Mouse (Mus musculus) limb, embryonic 12.5 days (tissue): ENCODE measurements around the gene Efhd2. TPM values are rescaled to one million over a fixed set of nuclear protein-coding genes. Genes with fewer than 3 reads are reported as not detected.
A peak's percentile ranks its signal among the peaks of the same experiment; 100 is the strongest.

Source experiments
- ATAC-seq: fragments of 200-750 bp; cut with Nextera tagmentation; 2 replicates; pipeline ENCODE4 v1.8.0; 2017; ENCODE audit warnings: low read depth, moderate TSS enrichment; ENCODE audit not compliant: insufficient number of reproducible peaks, insufficient read depth, low FRiP score, low TSS enrichment
- H3K27ac ChIP-seq: fragments of 300-500 bp; sonication (generic); 2 replicates; pipeline ENCODE4 v1.5.1; 2016; ENCODE audit warnings: mild to moderate bottlenecking, moderate library complexity
- H3K27me3 ChIP-seq: fragments of 300-500 bp; sonication (generic); 2 replicates; pipeline ENCODE4 v1.6.1; 2016; ENCODE audit warnings: mild to moderate bottlenecking, moderate library complexity
- H3K36me3 ChIP-seq: fragments of 300-500 bp; sonication (generic); 2 replicates; pipeline ENCODE4 v1.6.1; 2016; ENCODE audit warnings: mild to moderate bottlenecking, moderate library complexity
- H3K4me1 ChIP-seq: fragments of 300-500 bp; sonication (generic); replicated peaks from 2 replicates; pipeline ENCODE4 v1.6.1; 2016
- H3K4me2 ChIP-seq: fragments of 300-500 bp; sonication (generic); 2 replicates; pipeline ENCODE4 v1.6.1; 2016; ENCODE audit warnings: mild to moderate bottlenecking, moderate library complexity
- H3K4me3 ChIP-seq: fragments of 300-500 bp; sonication (generic); replicated peaks from 2 replicates; pipeline ENCODE4 v1.5.1; 2016; ENCODE audit warnings: mild to moderate bottlenecking
- H3K9ac ChIP-seq: fragments of 300-500 bp; sonication (generic); replicated peaks from 2 replicates; pipeline ENCODE4 v1.6.1; 2016; ENCODE audit warnings: mild to moderate bottlenecking, moderate library complexity
- H3K9me3 ChIP-seq: fragments of 300-500 bp; sonication (generic); 2 replicates; pipeline ENCODE4 v1.6.1; 2016; ENCODE audit warnings: mild to moderate bottlenecking, moderate library complexity
- WGBS: fragments of 180-500 bp; shearing (Covaris S2); methylation state at CpG from one replicate; pipeline ENCODE4 v1.1.7; 2016; 5-methylcytosine and 5-hydroxymethylcytosine counted together
- polyA plus RNA-seq: library from polyadenylated mRNA; unstranded; fragments of >200 nt; fragmentation: Nextera tagmentation; extraction: Ambion mirVana; gene quantifications from 2 replicates; pipeline ENCODE4 v1.2.1, GENCODE M21; 2016

Efhd2 gene
- polyA plus RNA-seq, 1 experiment from 2014 or later = 48.4 TPM

DNA sequence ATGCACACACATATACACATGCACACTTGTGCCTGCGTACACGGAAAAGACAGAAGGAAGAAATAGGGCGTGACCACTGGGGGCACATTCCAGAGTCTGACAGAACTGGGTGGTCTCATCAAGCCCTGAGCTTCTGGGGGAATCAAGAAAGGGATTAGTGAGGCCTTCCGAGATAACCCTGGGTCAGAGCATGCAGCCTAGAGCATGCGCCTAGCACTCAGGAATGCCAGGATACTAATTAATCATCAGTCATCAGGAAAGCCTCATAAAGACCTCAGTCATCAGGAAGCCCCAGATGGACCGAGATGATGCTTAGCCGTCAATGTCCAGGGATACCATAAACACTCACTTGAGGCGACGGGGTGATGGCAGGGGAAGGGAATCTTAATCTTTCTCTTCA, 5.2 kb upstream of the Efhd2 start:
- no peak for ATAC-seq
- 33% methylated on average over 9 of the region's 9 CpGs for WGBS

GRCm38 (mm10) chr4:141879074-141879473, 4.4 kb upstream of the Efhd2 start:
- no peak overlapping the region for H3K4me3 ChIP-seq
- ATAC-seq = no peak
- H3K4me1 ChIP-seq = peaks cover 20% of the 10 kb centered on the region
- no peak overlapping the region for H3K9ac ChIP-seq
- no peak overlapping the region for H3K27ac ChIP-seq
- H3K4me2 ChIP-seq = no peak overlapping the region
- 82% methylated on average over 4 of the region's 4 CpGs for WGBS
- H3K9me3 ChIP-seq = no peaks in the 10 kb centered on the region
- peaks cover 26% of the 10 kb centered on the region for H3K27me3 ChIP-seq
- no peaks in the 10 kb centered on the region for H3K36me3 ChIP-seq

More for the DNA sequence above, 5.2 kb upstream of the Efhd2 start:
- Histone ChIP-seq H3K9me3 (no peaks in the 10 kb centered on the region), H3K27ac (no peak overlapping the region), H3K4me3 (no peak overlapping the region), H3K9ac (no peak overlapping the region), H3K4me2 (no peak overlapping the region), H3K27me3 (peaks cover 18% of the 10 kb centered on the region; the same call in 1 of the 2 replicates), H3K36me3 (no peaks in the 10 kb centered on the region), H3K4me1 (peaks cover 15% of the 10 kb centered on the region)

GRCm38 (mm10) chr4:141878621-141879020, 3.9 kb upstream of the Efhd2 start:
- Histone ChIP-seq H3K4me2 (no peak overlapping the region), H3K9ac (no peak overlapping the region)
- 57% methylated on average over 7 of the region's 7 CpGs for WGBS

DNA sequence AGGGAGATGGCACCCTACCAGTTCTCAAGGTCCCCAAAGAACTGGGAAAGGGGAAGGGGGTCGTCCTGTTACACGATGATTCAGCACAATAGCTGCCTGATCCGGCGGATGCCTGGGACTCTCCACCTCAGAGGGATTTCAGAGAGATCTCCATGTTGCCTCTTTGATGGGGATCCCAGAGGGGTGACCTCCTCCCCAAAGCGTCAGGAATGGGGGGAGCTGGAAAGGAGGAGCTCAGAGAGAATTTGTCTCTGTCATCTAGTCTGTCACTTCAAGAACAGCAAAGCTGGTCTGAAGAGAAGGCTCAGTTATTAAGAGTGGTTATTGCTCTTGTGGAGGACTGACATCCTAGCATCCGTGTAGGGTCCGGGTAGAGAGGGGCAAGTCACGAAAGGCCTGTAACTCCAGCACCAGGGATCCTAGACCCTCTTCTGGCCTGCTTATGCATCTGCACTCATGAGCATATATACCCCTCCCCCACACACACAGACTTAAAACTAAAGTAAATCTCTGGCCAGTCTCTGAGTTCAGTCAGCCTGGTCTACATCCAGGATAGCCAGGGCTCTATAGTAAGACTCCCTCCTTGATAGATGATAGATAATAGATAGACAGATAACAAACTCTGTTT, 875 bp upstream of the Efhd2 start:
- Histone ChIP-seq H3K36me3 (no peaks in the 10 kb centered on the region), H3K9ac (peak overlapping the region; percentile 79; the same call in 1 of the 2 replicates), H3K4me3 (peak overlapping the region; percentile 73), H3K27me3 (peaks cover 38% of the 10 kb centered on the region), H3K4me1 (peaks cover 39% of the 10 kb centered on the region), H3K9me3 (no peaks in the 10 kb centered on the region), H3K4me2 (peak overlapping the region; percentile 97), H3K27ac (no peak overlapping the region)
- ATAC-seq = 0 out of 2 replicates have a peak, but pooled peaks have one; percentile 0
- 19% methylated on average over 8 of the region's 8 CpGs for WGBS

More at GRCm38 (mm10) chr4:141878621-141879020, 3.9 kb upstream of the Efhd2 start:
- Histone ChIP-seq H3K9me3 (no peaks in the 10 kb centered on the region), H3K36me3 (no peaks in the 10 kb centered on the region), H3K4me3 (no peak overlapping the region), H3K27me3 (peaks cover 31% of the 10 kb centered on the region), H3K4me1 (peaks cover 25% of the 10 kb centered on the region), H3K27ac (no peak overlapping the region)
- no peak for ATAC-seq

GRCm38 (mm10) chr4:141874111-141874600, 564 bp downstream of the Efhd2 start:
- H3K27ac ChIP-seq = no peak overlapping the region
- peak overlapping the region; percentile 73 for H3K4me3 ChIP-seq
- 0 out of 2 replicates have a peak, but pooled peaks have one; percentile 18 for ATAC-seq
- peak overlapping the region; percentile 79 for H3K9ac ChIP-seq
- H3K9me3 ChIP-seq = no peaks in the 10 kb centered on the region
- no peaks in the 10 kb centered on the region for H3K36me3 ChIP-seq
- peaks cover 36% of the 10 kb centered on the region for H3K4me1 ChIP-seq
- WGBS = 2% methylated on average over 19 of the region's 19 CpGs
- H3K4me2 ChIP-seq = peak overlapping the region; percentile 97
- H3K27me3 ChIP-seq = peaks cover 38% of the 10 kb centered on the region

DNA sequence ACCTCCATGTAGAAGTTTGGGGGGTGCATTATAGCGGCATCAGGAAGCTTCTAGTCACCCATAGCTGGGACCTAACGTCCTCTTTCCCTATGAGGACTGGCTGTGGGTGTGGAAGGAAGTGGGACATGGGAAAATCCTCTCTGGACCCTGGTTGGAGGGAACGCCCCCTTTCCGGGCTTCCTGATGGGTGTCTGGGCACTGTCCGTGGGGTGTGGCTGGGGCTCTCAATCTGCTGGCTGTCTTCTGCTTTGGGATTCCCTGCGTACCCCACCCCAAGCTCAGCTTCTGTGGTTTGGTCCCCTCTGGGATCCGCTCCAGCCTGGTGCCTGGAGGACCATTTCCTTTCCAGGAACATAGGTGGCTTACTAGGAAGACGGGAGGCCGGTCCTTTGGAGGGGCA, 1.7 kb downstream of the Efhd2 start:
- Histone ChIP-seq H3K9ac (no peak overlapping the region), H3K4me3 (no peak overlapping the region), H3K36me3 (no peaks in the 10 kb centered on the region), H3K4me1 (peaks cover 39% of the 10 kb centered on the region), H3K4me2 (peak overlapping the region; percentile 97; the same call in 1 of the 2 replicates), H3K27me3 (peaks cover 38% of the 10 kb centered on the region), H3K9me3 (no peaks in the 10 kb centered on the region), H3K27ac (no peak overlapping the region)
- WGBS = 84% methylated on average over 9 of the region's 9 CpGs
- no peak for ATAC-seq

GRCm38 (mm10) chr4:141871909-141872308, 2.8 kb downstream of the Efhd2 start:
- H3K9me3 ChIP-seq = no peaks in the 10 kb centered on the region
- no peak overlapping the region; the same call in none of the 2 replicates for H3K9ac ChIP-seq
- 71% methylated on average over 9 of the region's 9 CpGs for WGBS
- ATAC-seq = no peak
- no peak overlapping the region; the same call in 1 of the 2 replicates for H3K27ac ChIP-seq
- no peak overlapping the region for H3K4me3 ChIP-seq
- H3K36me3 ChIP-seq = no peaks in the 10 kb centered on the region
- H3K27me3 ChIP-seq = peaks cover 38% of the 10 kb centered on the region
- peaks cover 50% of the 10 kb centered on the region for H3K4me1 ChIP-seq
- H3K4me2 ChIP-seq = peak overlapping the region; percentile 2; the same call in 1 of the 2 replicates

- H3K36me3 ChIP-seq = no peaks in the 10 kb centered on the region
- peaks cover 36% of the 10 kb centered on the region for H3K27me3 ChIP-seq
- ATAC-seq = no peak
- H3K9me3 ChIP-seq = no peaks in the 10 kb centered on the region
- peaks cover 55% of the 10 kb centered on the region for H3K4me1 ChIP-seq
- H3K4me2 ChIP-seq = no peak overlapping the region
- H3K27ac ChIP-seq = no peak overlapping the region
- H3K9ac ChIP-seq = no peak overlapping the region
- 83% methylated on average over 3 of the region's 3 CpGs for WGBS
- H3K4me3 ChIP-seq = no peak overlapping the region
These were observed 3.4 kb downstream of the Efhd2 start for GRCm38 (mm10) chr4:141871333-141871725.

DNA sequence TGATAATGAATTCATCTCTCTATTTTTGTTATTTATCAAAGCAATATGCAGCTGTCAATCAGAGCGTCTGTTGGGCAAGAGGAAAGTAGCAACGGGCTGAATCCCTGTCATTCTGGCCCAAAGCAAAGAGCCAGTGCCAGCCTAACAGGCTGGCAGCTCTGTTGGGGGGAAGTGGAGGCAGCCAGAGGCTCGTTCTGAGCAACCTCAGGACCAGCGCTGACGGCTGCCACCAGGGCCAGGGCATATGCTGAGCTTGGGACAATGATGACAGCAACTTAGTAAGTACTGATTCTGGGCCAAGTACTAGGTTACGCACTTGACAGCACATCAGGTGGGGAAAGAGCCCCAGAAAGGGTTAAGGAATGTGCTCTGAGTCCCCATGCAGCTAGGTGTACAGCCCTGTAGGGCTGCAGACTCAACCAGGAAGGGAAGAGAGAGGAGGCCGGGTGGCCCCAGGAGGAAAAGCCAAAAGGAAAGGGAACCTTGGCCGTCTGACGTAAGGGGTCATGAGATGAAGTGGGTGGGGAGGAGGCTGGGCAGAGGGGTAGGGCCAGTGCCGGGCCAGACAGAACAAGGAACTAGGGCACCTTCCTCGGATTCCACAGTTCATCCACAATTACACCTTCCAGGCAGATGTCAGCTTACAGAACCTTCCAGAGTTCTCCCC, 3.9 kb downstream of the Efhd2 start:
- no peaks in the 10 kb centered on the region for H3K36me3 ChIP-seq
- H3K9me3 ChIP-seq = no peaks in the 10 kb centered on the region
- WGBS = 71% methylated on average over 11 of the region's 11 CpGs
- no peak overlapping the region for H3K4me2 ChIP-seq
- H3K27me3 ChIP-seq = peaks cover 32% of the 10 kb centered on the region
- H3K4me1 ChIP-seq = peaks cover 56% of the 10 kb centered on the region
- H3K9ac ChIP-seq = no peak overlapping the region
- no peak for ATAC-seq
- no peak overlapping the region for H3K4me3 ChIP-seq
- H3K27ac ChIP-seq = no peak overlapping the region

DNA sequence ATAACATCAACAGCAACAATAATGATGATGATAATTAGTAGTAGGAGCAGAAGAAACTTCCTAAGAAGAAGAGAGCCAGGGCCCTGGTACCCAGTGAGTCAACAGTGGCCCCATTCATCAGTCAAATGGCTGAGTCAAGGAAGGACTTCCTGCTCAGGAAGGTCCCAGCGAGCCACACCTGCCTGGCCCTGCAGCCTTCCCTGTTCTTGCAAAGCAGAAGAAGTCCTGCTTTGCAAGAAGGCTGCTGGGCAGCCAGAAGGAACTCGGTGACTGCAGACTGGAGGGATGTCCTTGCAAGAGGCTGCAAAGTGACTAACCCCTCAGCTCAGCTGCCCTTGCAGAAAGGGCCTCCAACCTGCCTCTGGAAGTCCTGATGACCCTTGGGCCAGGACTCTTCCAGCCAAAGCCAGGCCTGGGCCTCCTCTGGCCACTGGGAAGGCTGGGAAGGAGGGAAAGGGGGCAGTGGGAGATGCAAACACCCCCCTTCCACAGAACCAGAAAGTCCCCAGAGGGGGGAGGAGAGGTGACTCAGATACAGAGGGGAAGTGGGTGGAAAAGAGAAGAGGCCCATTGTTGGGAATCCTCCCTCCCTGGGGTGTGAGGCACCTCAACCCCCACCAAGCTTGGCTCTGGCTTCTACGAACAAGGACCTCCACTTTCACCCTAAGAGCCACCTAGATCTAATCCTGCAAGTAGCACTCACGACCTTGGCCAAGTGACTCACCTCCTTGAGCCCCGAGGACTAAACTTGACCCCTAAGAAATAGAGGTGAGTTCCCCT, 5.1 kb downstream of the Efhd2 start:
- Histone ChIP-seq H3K4me1 (peaks cover 46% of the 10 kb centered on the region), H3K27ac (peak overlapping the region; percentile 13; the same call in 1 of the 2 replicates), H3K27me3 (peaks cover 21% of the 10 kb centered on the region), H3K4me3 (no peak overlapping the region), H3K9ac (no peak overlapping the region), H3K36me3 (no peaks in the 10 kb centered on the region), H3K9me3 (no peaks in the 10 kb centered on the region), H3K4me2 (no peak overlapping the region)
- WGBS = 73% methylated on average over 5 of the region's 5 CpGs
- ATAC-seq = no peak

DNA sequence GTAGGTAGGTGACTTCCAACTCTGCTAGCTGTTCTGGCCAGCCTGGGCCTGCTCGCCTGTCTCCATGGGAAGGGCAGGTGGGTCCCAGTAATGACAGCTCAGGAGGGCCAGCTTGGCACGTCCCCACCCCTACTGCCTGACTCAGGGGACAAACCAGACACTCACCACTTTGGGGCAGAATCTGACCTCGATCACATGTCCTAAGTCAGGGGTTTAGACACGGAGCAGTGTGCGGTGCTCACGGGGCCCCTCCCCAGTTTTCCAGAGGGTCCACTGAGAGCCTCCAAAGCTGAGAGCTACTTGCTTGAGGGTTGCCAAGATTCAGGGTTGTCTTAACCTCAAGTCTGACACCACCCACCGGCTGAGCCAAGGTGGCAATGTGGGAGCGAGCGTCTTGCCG, 6.7 kb downstream of the Efhd2 start:
- Histone ChIP-seq H3K4me2 (no peak overlapping the region), H3K36me3 (no peaks in the 10 kb centered on the region), H3K4me3 (no peak overlapping the region), H3K9ac (no peak overlapping the region), H3K4me1 (peaks cover 35% of the 10 kb centered on the region), H3K27ac (0 out of 2 replicates have a peak overlapping the region, but pooled peaks have one; percentile 0), H3K27me3 (peaks cover 6% of the 10 kb centered on the region; the same call in 1 of the 2 replicates), H3K9me3 (no peaks in the 10 kb centered on the region)
- WGBS = 80% methylated on average over 10 of the region's 10 CpGs
- ATAC-seq = no peak
